Mouse (Mus musculus): ENCODE data around the gene Sik2. TPM values are rescaled to one million over a fixed set of nuclear protein-coding genes. Genes with fewer than 3 reads are reported as not detected.

Sik2 gene
- polyA plus RNA-seq, 1 experiment from 2014 or later, result 18.2 TPM

DNA sequence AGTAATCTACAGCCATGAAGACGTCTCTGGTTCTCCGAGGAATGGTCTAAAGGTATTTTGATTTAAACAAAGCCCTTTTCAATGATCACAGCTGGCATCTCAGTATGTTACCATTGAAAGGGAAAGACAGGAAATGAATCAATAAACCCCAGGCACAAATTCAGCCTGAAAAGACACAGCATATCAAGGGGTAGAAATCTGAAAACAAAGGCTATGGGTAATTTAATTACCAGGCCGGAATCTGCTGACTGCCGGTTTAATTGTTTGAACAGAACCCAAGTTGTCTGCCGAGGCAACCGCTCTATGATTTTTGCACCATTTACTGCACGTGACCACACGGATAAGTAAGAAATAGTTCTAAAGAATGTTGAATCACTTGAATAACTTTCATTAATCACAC, 22.8 kb downstream of the Sik2 start:
- H3K4me2 ChIP-seq, result no peak overlapping the region
- no peak overlapping the region for H3K27ac ChIP-seq (ENCODE audit: poor library complexity, severe bottlenecking)
- ATAC-seq (ENCODE audit: insufficient number of reproducible peaks, low FRiP score), result no peak
- H3K27me3 ChIP-seq (replicated peaks), result no peaks in the 10 kb centered on the region
- H3K4me3 ChIP-seq, result no peak overlapping the region
- no peaks in the 10 kb centered on the region for H3K36me3 ChIP-seq
- WGBS, result 53% methylated on average over 8 of the region's 8 CpGs
- H3K4me1 ChIP-seq (replicated peaks), result no peaks in the 10 kb centered on the region
- H3K9me3 ChIP-seq (replicated peaks), result no peaks in the 10 kb centered on the region
- no peak overlapping the region for H3K9ac ChIP-seq

DNA sequence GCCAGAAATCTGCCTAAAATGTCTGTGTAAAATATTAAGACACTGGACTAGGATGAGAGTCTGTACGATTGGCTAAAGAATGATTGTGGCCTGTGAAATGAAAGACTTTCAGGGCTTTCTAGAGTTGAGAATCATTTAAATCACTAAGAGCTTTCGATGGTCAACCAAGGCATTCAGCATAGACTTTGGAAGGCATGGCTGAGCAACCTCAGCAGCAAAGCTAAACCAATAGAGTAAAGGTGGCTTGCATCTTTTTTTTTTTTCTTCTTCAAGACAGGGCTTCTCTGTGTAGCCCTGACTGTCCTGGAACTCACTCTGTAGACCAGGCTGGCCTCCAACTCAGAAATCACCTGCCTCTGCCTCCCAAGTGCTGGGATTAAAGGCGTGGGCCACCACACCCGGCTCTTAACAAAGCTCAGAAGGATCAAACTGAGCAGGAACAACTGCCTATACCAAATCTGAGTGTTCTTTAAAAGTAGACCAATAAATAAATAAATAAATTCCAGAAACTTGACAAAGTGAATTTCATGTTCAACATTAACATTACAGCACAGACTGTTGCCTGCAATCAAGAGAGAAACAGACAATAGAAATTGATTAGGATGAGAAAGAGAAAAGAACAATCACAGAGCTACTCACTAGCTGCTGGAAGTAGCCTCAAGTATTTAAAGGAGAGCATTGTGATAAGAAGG, 27.2 kb downstream of the Sik2 start:
- WGBS, result 83% methylated on average over 4 of the region's 4 CpGs
- H3K9me3 ChIP-seq (replicated peaks), result no peaks in the 10 kb centered on the region
- no peak for ATAC-seq (ENCODE audit: insufficient number of reproducible peaks, low FRiP score)
- H3K4me1 ChIP-seq (replicated peaks), result no peaks in the 10 kb centered on the region
- H3K9ac ChIP-seq, result no peak overlapping the region
- H3K4me3 ChIP-seq, result no peak overlapping the region
- no peaks in the 10 kb centered on the region for H3K36me3 ChIP-seq
- no peaks in the 10 kb centered on the region for H3K27me3 ChIP-seq (replicated peaks)
- no peak overlapping the region for H3K4me2 ChIP-seq
- H3K27ac ChIP-seq (ENCODE audit: poor library complexity, severe bottlenecking), result no peak overlapping the region

DNA sequence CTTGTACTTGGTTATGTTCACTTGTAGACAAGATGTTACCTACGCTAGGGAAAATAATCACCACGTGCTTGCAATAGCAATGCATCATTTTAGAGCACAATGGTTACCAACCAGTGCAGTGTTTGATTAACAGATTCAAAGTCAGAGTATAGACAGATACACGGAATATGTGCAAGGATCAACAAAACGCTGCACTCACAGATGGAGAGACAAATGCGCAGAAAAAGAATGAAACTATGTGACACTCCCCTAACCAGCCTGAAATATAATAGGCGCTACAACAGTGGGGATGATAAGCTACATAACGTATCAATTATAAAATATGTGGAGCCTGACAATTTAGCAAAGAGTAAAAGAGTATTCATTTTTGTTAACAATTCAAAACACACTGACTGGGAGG, 34.2 kb downstream of the Sik2 start:
- Histone ChIP-seq H3K36me3 (no peaks in the 10 kb centered on the region), H3K27me3 (replicated peaks) (no peaks in the 10 kb centered on the region), H3K4me1 (replicated peaks) (peaks cover 7% of the 10 kb centered on the region; the same call in 1 of the 2 replicates), H3K4me2 (no peak overlapping the region), H3K27ac (ENCODE audit: poor library complexity, severe bottlenecking) (no peak overlapping the region), H3K4me3 (no peak overlapping the region), H3K9ac (no peak overlapping the region), H3K9me3 (replicated peaks) (no peaks in the 10 kb centered on the region)
- ATAC-seq (ENCODE audit: insufficient number of reproducible peaks, low FRiP score), result no peak
- WGBS, result 89% methylated on average over 7 of the region's 7 CpGs

DNA sequence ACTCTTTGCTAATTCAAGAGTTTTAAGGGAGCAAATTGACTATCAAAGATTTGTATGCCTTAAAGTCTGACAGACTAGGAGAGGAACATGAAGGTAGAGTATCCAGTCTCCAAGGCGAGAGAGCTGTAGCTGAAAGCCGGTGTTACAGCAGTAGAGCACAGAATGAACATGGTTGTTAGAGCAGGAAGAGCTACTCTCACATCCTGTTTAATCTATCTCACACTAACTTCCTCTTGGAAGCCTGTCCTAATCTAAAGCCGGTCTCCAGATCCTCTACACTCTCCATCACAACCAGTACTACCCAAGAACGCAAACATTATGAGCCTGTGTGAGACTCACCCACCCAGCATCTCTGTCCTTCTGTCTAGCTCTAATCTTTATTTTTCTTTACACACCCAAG, 38.5 kb downstream of the Sik2 start:
- 53% methylated on average over 4 of the region's 4 CpGs for WGBS
- Histone ChIP-seq H3K9me3 (replicated peaks) (no peaks in the 10 kb centered on the region), H3K27me3 (replicated peaks) (no peaks in the 10 kb centered on the region), H3K4me1 (replicated peaks) (peaks cover 10% of the 10 kb centered on the region), H3K36me3 (no peaks in the 10 kb centered on the region), H3K4me3 (no peak overlapping the region), H3K4me2 (no peak overlapping the region), H3K9ac (no peak overlapping the region), H3K27ac (ENCODE audit: poor library complexity, severe bottlenecking) (no peak overlapping the region)
- no peak for ATAC-seq (ENCODE audit: insufficient number of reproducible peaks, low FRiP score)

DNA sequence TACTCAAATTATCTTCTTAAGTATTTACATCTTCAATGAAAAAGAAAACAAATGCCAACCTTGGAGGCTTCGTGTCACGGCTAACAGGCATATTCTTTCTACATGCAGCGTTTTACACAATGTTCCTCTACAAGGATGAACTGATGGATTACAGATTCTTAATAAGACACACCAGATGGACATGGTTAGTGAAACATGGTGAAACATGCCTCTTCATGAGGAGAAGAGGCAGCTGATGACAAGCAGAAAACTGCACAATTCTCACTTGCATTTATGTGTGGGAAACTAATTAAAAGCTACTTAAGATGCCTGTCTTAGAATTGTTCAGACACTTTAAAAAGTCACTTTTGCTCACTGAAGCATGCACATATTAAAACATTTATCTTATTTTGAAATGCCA, 39.6 kb downstream of the Sik2 start:
- Histone ChIP-seq H3K4me1 (replicated peaks) (peaks cover 14% of the 10 kb centered on the region), H3K27ac (ENCODE audit: poor library complexity, severe bottlenecking) (no peak overlapping the region), H3K4me2 (no peak overlapping the region), H3K36me3 (no peaks in the 10 kb centered on the region), H3K4me3 (no peak overlapping the region), H3K9ac (no peak overlapping the region), H3K9me3 (replicated peaks) (no peaks in the 10 kb centered on the region), H3K27me3 (replicated peaks) (no peaks in the 10 kb centered on the region)
- ATAC-seq (ENCODE audit: insufficient number of reproducible peaks, low FRiP score), result no peak
- WGBS, result 91% methylated on average over 3 of the region's 3 CpGs

DNA sequence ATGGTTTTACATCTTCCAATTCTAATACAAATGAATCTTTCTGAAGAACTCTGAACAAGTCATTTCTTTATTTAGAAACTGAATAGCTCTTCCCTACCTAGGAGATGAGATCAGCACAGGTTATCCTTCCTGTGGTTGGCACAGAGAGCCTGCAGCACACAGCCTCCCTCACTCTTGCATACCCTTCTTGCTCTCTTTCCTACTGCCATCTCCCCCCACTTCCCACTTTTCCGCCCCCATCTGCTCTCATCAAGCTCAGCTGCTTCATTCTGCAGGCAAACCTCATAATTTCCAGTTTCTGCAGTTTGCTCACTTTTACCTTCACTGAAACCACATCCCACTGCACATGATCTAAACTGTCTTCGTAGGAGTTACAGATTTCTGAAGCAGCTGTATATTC, 42.6 kb downstream of the Sik2 start:
- Histone ChIP-seq H3K27ac (ENCODE audit: poor library complexity, severe bottlenecking) (no peak overlapping the region), H3K4me2 (no peak overlapping the region), H3K27me3 (replicated peaks) (no peaks in the 10 kb centered on the region), H3K36me3 (no peaks in the 10 kb centered on the region), H3K4me1 (replicated peaks) (peaks cover 14% of the 10 kb centered on the region), H3K9me3 (replicated peaks) (no peaks in the 10 kb centered on the region), H3K4me3 (no peak overlapping the region), H3K9ac (no peak overlapping the region)
- ATAC-seq (ENCODE audit: insufficient number of reproducible peaks, low FRiP score), result no peak
- WGBS, result 81% methylated on average over 2 of the region's 2 CpGs

DNA sequence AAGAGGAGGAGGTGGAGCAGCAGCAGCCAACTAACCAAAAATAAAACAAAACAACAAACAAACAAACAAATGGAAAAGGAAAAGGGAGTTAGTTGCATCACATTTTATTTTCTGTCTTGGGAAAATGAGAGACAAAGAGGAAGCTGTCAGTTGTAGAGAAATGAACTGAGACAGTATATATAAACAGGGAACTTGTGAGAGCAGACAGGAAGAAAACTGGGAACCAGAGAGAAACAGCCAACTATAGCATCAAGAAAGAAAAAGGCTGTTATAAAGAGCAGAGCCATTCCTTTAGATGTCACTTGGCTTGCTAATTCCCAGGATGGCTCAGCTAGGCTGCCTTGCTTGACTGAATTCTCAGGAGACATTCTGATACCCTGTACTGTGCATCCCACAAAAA, 43.5 kb downstream of the Sik2 start:
- Histone ChIP-seq H3K9me3 (replicated peaks) (no peaks in the 10 kb centered on the region), H3K9ac (no peak overlapping the region), H3K4me1 (replicated peaks) (peaks cover 7% of the 10 kb centered on the region; the same call in 1 of the 2 replicates), H3K27me3 (replicated peaks) (no peaks in the 10 kb centered on the region), H3K4me3 (no peak overlapping the region), H3K27ac (ENCODE audit: poor library complexity, severe bottlenecking) (no peak overlapping the region), H3K36me3 (no peaks in the 10 kb centered on the region), H3K4me2 (no peak overlapping the region)
- no peak for ATAC-seq (ENCODE audit: insufficient number of reproducible peaks, low FRiP score)

DNA sequence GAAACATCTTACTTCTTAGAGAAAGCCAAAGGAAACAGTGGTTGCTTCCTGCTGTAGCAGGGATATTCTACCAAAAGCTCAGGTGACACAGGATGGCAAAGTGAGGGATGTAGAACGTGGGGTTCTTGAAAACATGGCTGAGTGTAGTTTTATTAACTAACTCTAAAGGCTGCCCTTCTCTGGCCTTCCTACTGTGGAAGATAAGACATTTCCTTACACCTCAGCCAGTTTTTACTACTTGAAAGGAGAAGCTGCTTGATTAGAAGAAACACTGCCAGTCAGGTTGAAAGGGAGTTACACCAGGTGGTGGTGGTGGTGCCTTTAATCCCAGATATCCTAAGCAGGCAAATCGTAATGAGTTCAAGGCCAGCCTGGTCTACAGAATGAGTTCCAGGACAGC, 44.0 kb downstream of the Sik2 start:
- no peak for ATAC-seq (ENCODE audit: insufficient number of reproducible peaks, low FRiP score)
- H3K4me1 ChIP-seq (replicated peaks), result peaks cover 7% of the 10 kb centered on the region; the same call in 1 of the 2 replicates
- no peaks in the 10 kb centered on the region for H3K36me3 ChIP-seq
- no peak overlapping the region for H3K9ac ChIP-seq
- 68% methylated on average over 2 of the region's 2 CpGs for WGBS
- no peaks in the 10 kb centered on the region for H3K9me3 ChIP-seq (replicated peaks)
- H3K4me3 ChIP-seq, result no peak overlapping the region
- H3K27me3 ChIP-seq (replicated peaks), result no peaks in the 10 kb centered on the region
- no peak overlapping the region for H3K4me2 ChIP-seq
- no peak overlapping the region for H3K27ac ChIP-seq (ENCODE audit: poor library complexity, severe bottlenecking)

DNA sequence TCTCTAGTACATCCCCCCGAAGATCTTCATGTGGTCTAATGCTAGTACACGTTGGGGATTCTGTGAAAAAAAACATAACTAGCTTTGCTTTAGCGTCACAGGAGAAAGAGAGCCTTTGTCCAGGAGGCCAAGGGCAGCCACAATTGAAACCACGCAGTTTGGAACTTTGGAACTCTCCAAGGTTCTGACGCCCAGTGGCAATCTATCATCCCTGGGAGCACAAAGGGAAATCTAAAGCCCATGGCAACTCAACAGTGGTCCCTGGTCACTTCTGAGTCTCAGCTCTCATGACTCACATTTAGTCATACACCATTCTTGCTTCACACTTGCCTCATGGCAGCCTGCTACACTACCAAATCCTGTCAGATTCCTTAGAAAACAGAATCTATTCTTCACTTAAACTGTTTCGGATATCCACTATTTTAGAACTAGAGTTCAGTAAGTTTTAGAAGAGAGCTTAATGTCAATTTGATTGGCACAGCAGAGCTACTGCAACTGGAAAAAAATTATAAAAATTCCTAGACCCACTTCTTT, 50.9 kb downstream of the Sik2 start:
- Histone ChIP-seq H3K27ac (ENCODE audit: poor library complexity, severe bottlenecking) (no peak overlapping the region), H3K9me3 (replicated peaks) (no peaks in the 10 kb centered on the region), H3K27me3 (replicated peaks) (no peaks in the 10 kb centered on the region), H3K4me3 (no peak overlapping the region), H3K36me3 (no peaks in the 10 kb centered on the region), H3K4me1 (replicated peaks) (no peaks in the 10 kb centered on the region), H3K9ac (no peak overlapping the region), H3K4me2 (no peak overlapping the region)
- 49% methylated on average over 6 of the region's 6 CpGs for WGBS
- no peak for ATAC-seq (ENCODE audit: insufficient number of reproducible peaks, low FRiP score)

DNA sequence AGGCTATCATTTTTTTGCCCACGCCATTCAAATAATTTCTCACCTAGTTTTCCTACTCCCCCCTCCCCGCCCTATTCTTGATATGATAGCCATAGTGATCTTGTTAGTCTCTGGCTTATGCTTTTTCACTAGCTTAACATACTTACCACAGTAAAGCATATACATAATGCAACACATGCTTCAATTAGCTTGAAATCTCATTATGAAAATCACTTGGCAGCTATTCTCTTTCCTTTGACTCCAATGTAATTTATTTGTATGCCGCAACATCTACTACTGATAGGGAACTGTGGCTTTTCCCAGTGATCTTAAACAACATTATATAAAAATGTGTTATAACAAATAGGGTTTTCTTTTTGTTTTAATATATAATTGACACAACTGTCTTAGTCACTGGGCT, 53.7 kb downstream of the Sik2 start:
- WGBS, result 95% methylated on average over 3 of the region's 3 CpGs
- H3K27ac ChIP-seq (ENCODE audit: poor library complexity, severe bottlenecking), result no peak overlapping the region
- H3K27me3 ChIP-seq (replicated peaks), result no peaks in the 10 kb centered on the region
- H3K36me3 ChIP-seq, result 0 out of 2 replicates have a peak, but pooled peaks cover 2% of the 10 kb centered on the region
- H3K9ac ChIP-seq, result no peak overlapping the region
- H3K4me2 ChIP-seq, result no peak overlapping the region
- ATAC-seq (ENCODE audit: insufficient number of reproducible peaks, low FRiP score), result no peak
- H3K9me3 ChIP-seq (replicated peaks), result no peaks in the 10 kb centered on the region
- no peaks in the 10 kb centered on the region for H3K4me1 ChIP-seq (replicated peaks)
- H3K4me3 ChIP-seq, result no peak overlapping the region

DNA sequence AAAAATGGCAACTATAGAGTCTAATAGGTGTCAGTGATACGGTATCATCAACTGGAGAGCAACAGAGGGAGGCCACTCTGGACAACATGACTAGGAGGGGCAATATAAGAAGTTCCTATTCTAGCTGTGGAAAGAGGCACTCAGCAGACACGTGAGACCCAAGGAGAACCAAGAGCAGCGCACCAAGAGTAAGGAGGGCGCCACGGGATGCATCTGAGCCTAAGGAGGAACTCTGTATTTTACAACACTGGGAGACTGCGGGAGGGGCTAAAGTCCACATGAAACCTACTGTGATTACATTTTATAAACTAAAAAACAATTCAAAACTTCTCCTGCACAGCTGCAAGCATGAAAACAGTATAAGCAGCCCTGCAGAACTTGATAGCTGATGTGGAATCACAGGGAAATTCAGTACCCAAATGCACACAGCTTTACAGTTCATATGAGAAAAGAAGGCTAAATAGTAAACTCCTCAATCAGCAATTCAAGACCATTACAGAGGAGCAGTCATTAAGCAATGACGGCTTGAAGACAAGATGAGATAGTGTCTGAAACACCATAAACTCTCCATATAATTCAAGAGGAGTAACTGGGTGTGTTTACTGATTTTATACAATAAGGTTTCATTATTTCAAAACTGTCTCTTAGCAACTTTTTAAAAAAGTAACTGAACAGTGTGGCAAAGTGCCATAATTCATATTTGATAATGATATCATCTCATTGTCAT, 60.6 kb downstream of the Sik2 start:
- ATAC-seq (ENCODE audit: insufficient number of reproducible peaks, low FRiP score), result no peak
- no peaks in the 10 kb centered on the region for H3K4me1 ChIP-seq (replicated peaks)
- 87% methylated on average over 7 of the region's 7 CpGs for WGBS

More for the DNA sequence above, 60.6 kb downstream of the Sik2 start:
- Histone ChIP-seq H3K4me3 (no peak overlapping the region), H3K9ac (no peak overlapping the region), H3K27ac (ENCODE audit: poor library complexity, severe bottlenecking) (no peak overlapping the region), H3K36me3 (0 out of 2 replicates have a peak, but pooled peaks cover 2% of the 10 kb centered on the region), H3K4me2 (no peak overlapping the region), H3K27me3 (replicated peaks) (no peaks in the 10 kb centered on the region), H3K9me3 (replicated peaks) (no peaks in the 10 kb centered on the region)
